Mouse (Mus musculus) layer of hippocampus, adult 11-12 months (tissue): ENCODE data around the gene Gm17455.

ENCODE experiments used
- DNase-seq: peaks from one replicate; pipeline ENCODE4 v3.0.0; 2022; ENCODE audit warnings: low spot score

Gene Gm17455

GRCm38 (mm10) chr10:60399449-60399848, at the start of gene Gm17455:
Gm17455 (plus strand) TSS chr10:60399726.
- no peak for DNase-seq

GRCm38 (mm10) chr10:60350077-60350804, 49.3 kb upstream of the Gm17455 start:
- DNase-seq = no peak

GRCm38 (mm10) chr10:60350805-60351167, 48.7 kb upstream of the Gm17455 start:
- DNase-seq = peak; percentile 71

GRCm38 (mm10) chr10:60351248-60351647, 48.3 kb upstream of the Gm17455 start:
- no peak for DNase-seq

- no peak for DNase-seq
Observed at GRCm38 (mm10) chr10:60351761-60352455, 47.6 kb upstream of the Gm17455 start.

- DNase-seq = no peak
Observed at GRCm38 (mm10) chr10:60353241-60354002, 46.1 kb upstream of the Gm17455 start.

- no peak for DNase-seq
Observed at GRCm38 (mm10) chr10:60354003-60354325, 45.6 kb upstream of the Gm17455 start.

- no peak for DNase-seq
Observed at GRCm38 (mm10) chr10:60354881-60355677, 44.4 kb upstream of the Gm17455 start.

GRCm38 (mm10) chr10:60357441-60357840, 42.1 kb upstream of the Gm17455 start:
- no peak for DNase-seq

- DNase-seq = no peak
Observed at GRCm38 (mm10) chr10:60357901-60358300, 41.6 kb upstream of the Gm17455 start.

- no peak for DNase-seq
Observed at GRCm38 (mm10) chr10:60358776-60359175, 40.8 kb upstream of the Gm17455 start.

- DNase-seq = no peak
Observed at GRCm38 (mm10) chr10:60361615-60362309, 37.8 kb upstream of the Gm17455 start.

GRCm38 (mm10) chr10:60362310-60362628, 37.3 kb upstream of the Gm17455 start:
- peak; percentile 57 for DNase-seq

GRCm38 (mm10) chr10:60363426-60363825, 36.1 kb upstream of the Gm17455 start:
- DNase-seq = no peak

GRCm38 (mm10) chr10:60367145-60367544, 32.4 kb upstream of the Gm17455 start:
- DNase-seq = peak; percentile 41

- DNase-seq = no peak
Observed at GRCm38 (mm10) chr10:60367904-60368303, 31.6 kb upstream of the Gm17455 start.

GRCm38 (mm10) chr10:60369405-60369804, 30.1 kb upstream of the Gm17455 start:
- DNase-seq = no peak

GRCm38 (mm10) chr10:60370098-60370497, 29.4 kb upstream of the Gm17455 start:
- DNase-seq = no peak

- no peak for DNase-seq
Observed at GRCm38 (mm10) chr10:60370601-60371061, 28.9 kb upstream of the Gm17455 start.

- DNase-seq = peak; percentile 40
Observed at GRCm38 (mm10) chr10:60371596-60372386, 27.7 kb upstream of the Gm17455 start.

GRCm38 (mm10) chr10:60373543-60373936, 26.0 kb upstream of the Gm17455 start:
- DNase-seq = no peak
